Mouse (Mus musculus) liver, embryonic 14.5 days (tissue): ENCODE data around the gene Atxn10. TPM values are rescaled to one million over a fixed set of nuclear protein-coding genes. Genes with fewer than 3 reads are reported as not detected.

Source experiments
- ATAC-seq: fragments of 200-750 bp; cut with Nextera tagmentation; 2 replicates; pipeline ENCODE4 v1.8.0; 2017; ENCODE audit warnings: moderate number of reproducible peaks, mild to moderate bottlenecking, moderate library complexity; ENCODE audit not compliant: insufficient read depth
- DNase-seq, 3 experiments: peaks; one replicate each; pipeline ENCODE4 v3.0.0-alpha.2; 2012 to 2013; ENCODE audit warnings: low read depth in 3 of 3, low spot score in 3 of 3
- H3K27ac ChIP-seq: fragments of 300-500 bp; sonication (generic); 2 replicates; pipeline ENCODE4 v1.5.1; 2014; ENCODE audit warnings: moderate library complexity, mild to moderate bottlenecking, control low read depth, inconsistent platforms
- H3K27me3 ChIP-seq: fragments of 300-500 bp; sonication (generic); 2 replicates; pipeline ENCODE4 v1.6.1; 2014; ENCODE audit warnings: mild to moderate bottlenecking, low read length, moderate library complexity; ENCODE audit not compliant: control insufficient read depth, insufficient read depth
- H3K36me3 ChIP-seq: fragments of 300-500 bp; sonication (generic); replicated peaks from 2 replicates; pipeline ENCODE4 v1.6.1; 2014; ENCODE audit warnings: low read depth; ENCODE audit not compliant: control insufficient read depth, insufficient read depth
- H3K4me1 ChIP-seq, 2 experiments: fragments of 200-500 bp in 1 of 2; fragments of 300-500 bp in 1 of 2; sonication (generic) in 1 of 2; replicated peaks; 2 replicates each; pipeline ENCODE4 v1.6.1; 2012 to 2014; ENCODE audit warnings: antibody characterized with exemption in 1 of 2, inconsistent platforms in 1 of 2, low read length in 1 of 2; ENCODE audit not compliant: control insufficient read depth in 2 of 2, insufficient read depth in 2 of 2
- H3K4me2 ChIP-seq: fragments of 300-500 bp; sonication (generic); 2 replicates; pipeline ENCODE4 v1.6.1; 2014; ENCODE audit warnings: low read depth, mild to moderate bottlenecking, control low read depth, moderate library complexity
- H3K4me3 ChIP-seq, 2 experiments: fragments of 200-500 bp in 1 of 2; fragments of 300-500 bp in 1 of 2; sonication (generic) in 1 of 2; 2 replicates each; pipeline ENCODE4 v1.5.1; 2012 to 2014; ENCODE audit warnings: low read depth in 2 of 2, low read length in 2 of 2, mild to moderate bottlenecking in 2 of 2, control low read depth in 1 of 2, inconsistent platforms in 1 of 2, moderate library complexity in 1 of 2; ENCODE audit not compliant: insufficient read depth in 1 of 2
- H3K9ac ChIP-seq: fragments of 300-500 bp; sonication (generic); replicated peaks from 2 replicates; pipeline ENCODE4 v1.6.1; 2014; ENCODE audit warnings: mild to moderate bottlenecking, control low read depth, moderate library complexity
- H3K9me3 ChIP-seq: fragments of 300-500 bp; sonication (generic); 2 replicates; pipeline ENCODE4 v1.6.1; 2016; ENCODE audit warnings: low read length, mixed read lengths; ENCODE audit not compliant: control insufficient read depth
- CTCF ChIP-seq: IDR thresholded peaks from 2 replicates; pipeline ENCODE4 v1.5.1; 2016; ENCODE audit warnings: antibody characterized with exemption, low read depth, control low read depth
- EP300 ChIP-seq: IDR thresholded peaks from 2 replicates; pipeline ENCODE4 v1.6.1; 2016; ENCODE audit warnings: antibody characterized with exemption, low read depth
- WGBS: fragments of 180-500 bp; shearing (Covaris S2); extraction: QIAGEN DNeasy Blood & Tissue Kit; methylation state at CpG from one replicate; pipeline ENCODE4 v1.1.7; 2014; ENCODE audit not compliant: insufficient replicate concordance; 5-methylcytosine and 5-hydroxymethylcytosine counted together
- polyA plus RNA-seq, 2 experiments: library from polyadenylated mRNA; depleted of rRNA in 1 of 2; stranded (reverse) in 1 of 2; unstranded in 1 of 2; fragments of >200 nt; fragmentation: Nextera tagmentation in 1 of 2; extraction: Ambion mirVana in 1 of 2; gene quantifications; 2 replicates each; pipeline versions ENCODE4 v1.2.1 to v1.2.3; 2012 to 2014

Atxn10 gene
- polyA plus RNA-seq, 2 experiments, result 35.0 to 69.1 TPM

GRCm38 (mm10) chr15:85354060-85354459 is 18.0 kb downstream of the Atxn10 start:
- Histone ChIP-seq H3K9me3 (no peaks in the 10 kb centered on the region), H3K36me3 (no peaks in the 10 kb centered on the region), H3K27ac (no peak overlapping the region), H3K9ac (no peak overlapping the region), H3K4me1 (peaks cover 9 to 13% of the 10 kb centered on the region in 2 experiments), H3K27me3 (no peaks in the 10 kb centered on the region), H3K4me2 (no peak overlapping the region), H3K4me3 (no peak overlapping the region)
- no peak for DNase-seq
- ATAC-seq, result no peak
- WGBS, result 71% methylated on average over 9 of the region's 9 CpGs
- TF ChIP-seq EP300, result no peak
- TF ChIP-seq CTCF, result no peak

- TF ChIP-seq EP300 (no peak), CTCF (no peak)
- H3K4me3 ChIP-seq, result no peak overlapping the region
- 79% methylated on average over 6 of the region's 6 CpGs for WGBS
- H3K4me2 ChIP-seq, result no peak overlapping the region
- no peaks in the 10 kb centered on the region for H3K27me3 ChIP-seq
- no peaks in the 10 kb centered on the region; a peak in 1 of 4 replicates for H3K4me1 ChIP-seq
- no peak overlapping the region for H3K27ac ChIP-seq
- ATAC-seq, result no peak
- H3K9me3 ChIP-seq, result no peaks in the 10 kb centered on the region
- no peak for DNase-seq
- H3K36me3 ChIP-seq, result no peaks in the 10 kb centered on the region; the same call in 1 of the 2 replicates
- H3K9ac ChIP-seq, result no peak overlapping the region
Measured at GRCm38 (mm10) chr15:85356112-85356511, 20.1 kb downstream of the Atxn10 start.

GRCm38 (mm10) chr15:85357465-85358225 is 21.6 kb downstream of the Atxn10 start:
- H3K36me3 ChIP-seq, result no peaks in the 10 kb centered on the region; the same call in 1 of the 2 replicates
- no peak for TF ChIP-seq EP300
- no peak for TF ChIP-seq CTCF
- no peaks in the 10 kb centered on the region for H3K27me3 ChIP-seq
- no peak overlapping the region for H3K4me3 ChIP-seq
- no peak overlapping the region for H3K4me2 ChIP-seq
- WGBS, result 76% methylated on average over 4 of the region's 4 CpGs
- no peak for ATAC-seq
- no peak overlapping the region for H3K9ac ChIP-seq
- H3K4me1 ChIP-seq, result no peaks in the 10 kb centered on the region; a peak in 1 of 4 replicates
- H3K9me3 ChIP-seq, result no peaks in the 10 kb centered on the region
- H3K27ac ChIP-seq, result no peak overlapping the region
- no peak for DNase-seq

GRCm38 (mm10) chr15:85359483-85359882 is 23.4 kb downstream of the Atxn10 start:
- no peaks in the 10 kb centered on the region for H3K27me3 ChIP-seq
- TF ChIP-seq EP300 (no peak), CTCF (no peak)
- WGBS, result 63% methylated on average over 2 of the region's 2 CpGs
- H3K4me1 ChIP-seq, result no peaks in the 10 kb centered on the region; a peak in 1 of 4 replicates
- DNase-seq (no peak), ATAC-seq (no peak)
- H3K4me3 ChIP-seq, result no peak overlapping the region
- no peak overlapping the region for H3K4me2 ChIP-seq
- H3K36me3 ChIP-seq, result no peaks in the 10 kb centered on the region; the same call in 1 of the 2 replicates
- no peaks in the 10 kb centered on the region for H3K9me3 ChIP-seq
- H3K9ac ChIP-seq, result no peak overlapping the region
- no peak overlapping the region for H3K27ac ChIP-seq

GRCm38 (mm10) chr15:85359901-85360300 is 23.9 kb downstream of the Atxn10 start:
- Histone ChIP-seq H3K4me1 (no peaks in the 10 kb centered on the region; a peak in 1 of 4 replicates), H3K4me3 (no peak overlapping the region), H3K27me3 (no peaks in the 10 kb centered on the region), H3K36me3 (no peaks in the 10 kb centered on the region; the same call in 1 of the 2 replicates), H3K9me3 (no peaks in the 10 kb centered on the region), H3K27ac (no peak overlapping the region), H3K4me2 (no peak overlapping the region), H3K9ac (no peak overlapping the region)
- no peak for ATAC-seq
- TF ChIP-seq EP300, result no peak
- TF ChIP-seq CTCF, result no peak
- no peak for DNase-seq
- 60% methylated on average over 4 of the region's 4 CpGs for WGBS
